In the genomic region with DNA sequence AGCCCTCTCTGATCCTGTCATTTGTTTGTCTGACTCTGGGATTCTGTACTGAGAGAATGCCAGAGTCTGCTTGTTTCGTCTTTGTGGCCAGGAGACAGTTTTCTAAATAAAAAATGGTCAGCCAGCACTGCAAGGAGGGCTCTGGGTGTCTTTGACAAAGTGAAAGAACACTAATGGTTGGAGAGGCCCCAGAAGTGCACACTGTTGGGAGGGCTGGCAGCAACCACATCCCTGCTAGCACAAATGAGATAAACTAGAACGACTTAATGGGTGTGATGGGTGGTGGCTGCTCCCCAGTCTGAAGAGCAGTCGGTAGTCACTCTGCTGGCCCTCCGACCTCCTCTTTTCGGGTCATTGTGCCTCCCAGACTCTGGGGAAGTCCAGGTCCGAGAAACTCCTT, we compare ENCODE assay signal across 7 mouse cellular contexts. TPM values are rescaled to one million over a fixed set of nuclear protein-coding genes. Genes with fewer than 3 reads are reported as not detected.
A peak's percentile ranks its signal among the peaks of the same experiment; 100 is the strongest.
DNase-seq lines count a peak whose midpoint lies in the region; ATAC-seq and TF ChIP-seq lines count a peak whose summit lies in the region.

No protein-coding gene starts in this region.

- H3K27ac ChIP-seq in forebrain, embryonic 16.5 days (ENCODE audit: low read length), result peak overlapping the region; percentile 98
- peak overlapping the region; percentile 45 for H3K27ac ChIP-seq in liver, embryonic 12.5 days
- 0 out of 2 replicates have a peak overlapping the region, but pooled peaks have one; percentile 8 for H3K27ac ChIP-seq in stomach, postnatal 0 days (replicated peaks)

- H3K4me1 ChIP-seq in forebrain, embryonic 16.5 days (replicated peaks; ENCODE audit: control insufficient read depth, insufficient read depth, low read length), result peaks cover 58% of the 10 kb centered on the region
- H3K4me1 ChIP-seq in liver, embryonic 12.5 days, result peaks cover 74% of the 10 kb centered on the region
- H3K4me1 ChIP-seq in stomach, postnatal 0 days (replicated peaks; ENCODE audit: control insufficient read depth, insufficient read depth), result peaks cover 17% of the 10 kb centered on the region

- no peaks in the 10 kb centered on the region for H3K27me3 ChIP-seq in forebrain, embryonic 16.5 days (replicated peaks; ENCODE audit: control insufficient read depth, insufficient read depth, low read length)
- H3K27me3 ChIP-seq in liver, embryonic 12.5 days (replicated peaks), result peaks cover 57% of the 10 kb centered on the region
- H3K27me3 ChIP-seq in stomach, postnatal 0 days (ENCODE audit: control insufficient read depth, insufficient read depth, low read length), result no peaks in the 10 kb centered on the region

- 19% methylated on average over 6 of the region's 6 CpGs for WGBS in forebrain, embryonic 16.5 days
- 19% methylated on average over 6 of the region's 6 CpGs for WGBS in liver, embryonic 12.5 days (ENCODE audit: insufficient replicate concordance)
- 27% methylated on average over 6 of the region's 6 CpGs for WGBS in stomach, postnatal 0 days

- H3K4me2 ChIP-seq in forebrain, embryonic 16.5 days (ENCODE audit: low read length), result peak overlapping the region; percentile 70
- peak overlapping the region; percentile 95 for H3K4me2 ChIP-seq in liver, embryonic 12.5 days
- H3K4me2 ChIP-seq in stomach, postnatal 0 days (replicated peaks; ENCODE audit: low read depth), result peak overlapping the region; percentile 86

- peak; percentile 11 for DNase-seq in right cerebral cortex, postnatal 4 days
- DNase-seq in right cerebral cortex, adult 2 months (ENCODE audit: low spot score in 2 of 2), result no peak
- DNase-seq in stomach, postnatal 0 days (ENCODE audit: low spot score), result no peak
- DNase-seq in cerebellum, adult 8-10 months, result no peak
- no peak for DNase-seq in ovary, postnatal 36 days (ENCODE audit: low spot score)

- no peak for ATAC-seq in forebrain, embryonic 16.5 days
- peak; percentile 61 for ATAC-seq in liver, embryonic 12.5 days
- ATAC-seq in stomach, postnatal 0 days (ENCODE audit: low FRiP score, low TSS enrichment), result no peak

- no peaks in the 10 kb centered on the region for H3K9me3 ChIP-seq in forebrain, embryonic 16.5 days (ENCODE audit: control insufficient read depth, low read length)
- H3K9me3 ChIP-seq in liver, embryonic 12.5 days (replicated peaks), result no peaks in the 10 kb centered on the region
- no peaks in the 10 kb centered on the region for H3K9me3 ChIP-seq in stomach, postnatal 0 days (ENCODE audit: control insufficient read depth, low read length)

- H3K4me3 ChIP-seq in forebrain, embryonic 16.5 days (replicated peaks; ENCODE audit: low read length), result peak overlapping the region; percentile 83
- peak overlapping the region; percentile 89 for H3K4me3 ChIP-seq in liver, embryonic 12.5 days
- H3K4me3 ChIP-seq in stomach, postnatal 0 days (ENCODE audit: low read depth, low read length), result no peak overlapping the region; the same call in 1 of the 2 replicates

- peak overlapping the region; percentile 97 for H3K9ac ChIP-seq in forebrain, embryonic 16.5 days (replicated peaks; ENCODE audit: low read depth, low read length)
- H3K9ac ChIP-seq in liver, embryonic 12.5 days, result peak overlapping the region; percentile 86
- H3K9ac ChIP-seq in stomach, postnatal 0 days (ENCODE audit: low read length), result no peak overlapping the region

- no peak for TF ChIP-seq CTCF in stomach, postnatal 0 days (IDR thresholded peaks at IDR 0.05; ENCODE audit: low read depth)

- TF ChIP-seq EP300 in stomach, postnatal 0 days (optimal IDR thresholded peaks at IDR 0.05), result no peak

- no peaks in the 10 kb centered on the region for H3K36me3 ChIP-seq in forebrain, embryonic 16.5 days (ENCODE audit: control insufficient read depth, insufficient read depth)
- H3K36me3 ChIP-seq in liver, embryonic 12.5 days, result peaks cover 43% of the 10 kb centered on the region
- H3K36me3 ChIP-seq in stomach, postnatal 0 days (ENCODE audit: control insufficient read depth, insufficient read depth, low read length), result peaks cover 6% of the 10 kb centered on the region

RNA-seq across cellular contexts. Expression of gene 2700081O15Rik, which starts 1.7 kb away (rescaled TPM):
- polyA plus RNA-seq in forebrain, embryonic 16.5 days (2015; fragmentation: Nextera tagmentation; extraction: Ambion mirVana), result 22.8 and 25.8 TPM in 2 replicates
- 1.9 TPM in 2 replicates for polyA plus RNA-seq in liver, embryonic 12.5 days (2016; fragmentation: Nextera tagmentation; extraction: Ambion mirVana)
- 2.6 and 3.3 TPM in 2 replicates for polyA plus RNA-seq in stomach, postnatal 0 days (2015; fragmentation: Nextera tagmentation; extraction: Ambion mirVana)

RNA-seq across cellular contexts. Expression of gene Spindoc, which starts 36.3 kb away (rescaled TPM):
- 35.8 and 39.4 TPM in 2 replicates for polyA plus RNA-seq in forebrain, embryonic 16.5 days (2015; fragmentation: Nextera tagmentation; extraction: Ambion mirVana)
- 10.3 and 10.8 TPM in 2 replicates for polyA plus RNA-seq in liver, embryonic 12.5 days (2016; fragmentation: Nextera tagmentation; extraction: Ambion mirVana)
- polyA plus RNA-seq in stomach, postnatal 0 days (2015; fragmentation: Nextera tagmentation; extraction: Ambion mirVana), result 13.5 and 14.2 TPM in 2 replicates

Comparison
In these comparisons a context has a peak if more than half of its experiments do, and no peak if none do; other contexts are left out.
1. H3K27ac ChIP-seq: peak in every context shown above with its lines; median percentile 98 in forebrain, embryonic 16.5 days; 45 in liver, embryonic 12.5 days; 8 in stomach, postnatal 0 days.